Mouse (Mus musculus) liver, postnatal 0 days (tissue): ENCODE measurements around the gene Qrich2. TPM values are rescaled to one million over a fixed set of nuclear protein-coding genes. Genes with fewer than 3 reads are reported as not detected.

Experiments
- ATAC-seq: fragments of 200-750 bp; cut with Nextera tagmentation; 2 replicates; pipeline ENCODE4 v1.8.0; 2017; ENCODE audit warnings: mild to moderate bottlenecking, moderate library complexity
- DNase-seq: peaks from one replicate; pipeline ENCODE4 v3.0.0-alpha.2; 2016
- H3K27ac ChIP-seq: fragments of 300-500 bp; sonication (generic); 2 replicates; pipeline ENCODE4 v1.5.1; 2014; ENCODE audit warnings: antibody characterized with exemption, moderate library complexity, mild to moderate bottlenecking, low read depth
- H3K27me3 ChIP-seq: fragments of 300-500 bp; sonication (generic); 2 replicates; pipeline ENCODE4 v1.6.1; 2014; ENCODE audit warnings: low read length, control low read depth, mixed read lengths; ENCODE audit not compliant: insufficient read depth
- H3K36me3 ChIP-seq: fragments of 300-500 bp; sonication (generic); replicated peaks from 2 replicates; pipeline ENCODE4 v1.6.1; 2014; ENCODE audit warnings: mild to moderate bottlenecking, control low read depth, low read length, moderate library complexity, mixed read lengths; ENCODE audit not compliant: insufficient read depth
- H3K4me1 ChIP-seq: fragments of 300-500 bp; sonication (generic); 2 replicates; pipeline ENCODE4 v1.6.1; 2014; ENCODE audit warnings: antibody characterized with exemption, mild to moderate bottlenecking, control low read depth; ENCODE audit not compliant: insufficient read depth
- H3K4me2 ChIP-seq: fragments of 300-500 bp; sonication (generic); 2 replicates; pipeline ENCODE4 v1.6.1; 2014; ENCODE audit warnings: low read depth, mild to moderate bottlenecking, low read length, moderate library complexity, mixed read lengths
- H3K4me3 ChIP-seq: fragments of 300-500 bp; sonication (generic); 2 replicates; pipeline ENCODE4 v1.5.1; 2014; ENCODE audit warnings: low read depth, low read length
- H3K9ac ChIP-seq: fragments of 300-500 bp; sonication (generic); replicated peaks from 2 replicates; pipeline ENCODE4 v1.6.1; 2014; ENCODE audit warnings: mild to moderate bottlenecking, moderate library complexity
- H3K9me3 ChIP-seq: fragments of 300-500 bp; sonication (generic); 2 replicates; pipeline ENCODE4 v1.6.1; 2016; ENCODE audit warnings: mild to moderate bottlenecking, control low read depth, low read length, mixed read lengths
- CTCF ChIP-seq: sonication (generic); IDR thresholded peaks from 2 replicates; pipeline ENCODE4 v1.5.1; 2016; ENCODE audit warnings: antibody characterized with exemption, low read depth
- EP300 ChIP-seq: IDR thresholded peaks from 2 replicates; pipeline ENCODE4 v1.6.1; 2016; ENCODE audit warnings: antibody characterized with exemption, low read depth, mild to moderate bottlenecking
- WGBS: fragments of 180-500 bp; shearing (Covaris S2); extraction: QIAGEN DNeasy Blood & Tissue Kit; methylation state at CpG from one replicate; pipeline ENCODE4 v1.1.7; 2014; ENCODE audit not compliant: insufficient replicate concordance; 5-methylcytosine and 5-hydroxymethylcytosine counted together
- polyA plus RNA-seq: library from polyadenylated mRNA; unstranded; fragments of >200 nt; fragmentation: Nextera tagmentation; extraction: Ambion mirVana; gene quantifications from 2 replicates; pipeline ENCODE4 v1.2.1, GENCODE M21; 2015

The Qrich2 gene
- polyA plus RNA-seq, 1 experiment from 2014 or later: not detected

GRCm38 (mm10) chr11:116439269-116440240 lies 26.5 kb downstream of the Qrich2 start:
- ATAC-seq (no peak), DNase-seq (no peak)
- no peak for TF ChIP-seq EP300
- no peak for TF ChIP-seq CTCF
- Histone ChIP-seq H3K27ac (no peak overlapping the region), H3K4me3 (no peak overlapping the region), H3K27me3 (no peaks in the 10 kb centered on the region), H3K36me3 (peaks cover 37% of the 10 kb centered on the region), H3K4me2 (no peak overlapping the region), H3K9ac (no peak overlapping the region), H3K4me1 (peaks cover 27% of the 10 kb centered on the region), H3K9me3 (no peaks in the 10 kb centered on the region)
- WGBS: 71% methylated on average over 19 of the region's 19 CpGs

- Histone ChIP-seq H3K9ac (peak overlapping the region; percentile 44), H3K4me2 (peak overlapping the region; percentile 90), H3K4me3 (no peak overlapping the region), H3K9me3 (no peaks in the 10 kb centered on the region), H3K4me1 (peaks cover 31% of the 10 kb centered on the region), H3K27me3 (no peaks in the 10 kb centered on the region), H3K36me3 (peaks cover 37% of the 10 kb centered on the region), H3K27ac (peak overlapping the region; percentile 98)
- TF ChIP-seq EP300 (no peak), CTCF (no peak)
- no peak for ATAC-seq
- 85% methylated on average over 11 of the region's 11 CpGs for WGBS
- DNase-seq: no peak
These were observed 28.5 kb downstream of the Qrich2 start for GRCm38 (mm10) chr11:116437541-116437940.

- DNase-seq: peak; percentile 70
These were observed 29.2 kb downstream of the Qrich2 start for GRCm38 (mm10) chr11:116436725-116437331.

GRCm38 (mm10) chr11:116435992-116436724 lies 29.9 kb downstream of the Qrich2 start:
- WGBS: 20% methylated on average over 5 of the region's 5 CpGs
- Histone ChIP-seq H3K4me3 (peak overlapping the region; percentile 85), H3K4me2 (peak overlapping the region; percentile 90), H3K9ac (peak overlapping the region; percentile 44), H3K27ac (peak overlapping the region; percentile 98), H3K27me3 (no peaks in the 10 kb centered on the region), H3K36me3 (peaks cover 37% of the 10 kb centered on the region), H3K4me1 (peaks cover 35% of the 10 kb centered on the region), H3K9me3 (no peaks in the 10 kb centered on the region)
- TF ChIP-seq EP300: no peak
- no peak for TF ChIP-seq CTCF
- DNase-seq (no peak), ATAC-seq (no peak)

More at GRCm38 (mm10) chr11:116436725-116437331, 29.2 kb downstream of the Qrich2 start:
- Histone ChIP-seq H3K9me3 (no peaks in the 10 kb centered on the region), H3K9ac (peak overlapping the region; percentile 44), H3K27me3 (no peaks in the 10 kb centered on the region), H3K36me3 (peaks cover 37% of the 10 kb centered on the region), H3K27ac (peak overlapping the region; percentile 98), H3K4me1 (peaks cover 31% of the 10 kb centered on the region), H3K4me3 (peak overlapping the region; percentile 85), H3K4me2 (peak overlapping the region; percentile 90)
- no peak for ATAC-seq
- TF ChIP-seq CTCF (no peak), EP300 (no peak)
- 21% methylated on average over 4 of the region's 4 CpGs for WGBS

GRCm38 (mm10) chr11:116434967-116435752 lies 30.9 kb downstream of the Qrich2 start:
- Histone ChIP-seq H3K27me3 (no peaks in the 10 kb centered on the region), H3K9ac (peak overlapping the region; percentile 95), H3K4me3 (peak overlapping the region; percentile 85), H3K4me2 (peak overlapping the region; percentile 90), H3K4me1 (peaks cover 45% of the 10 kb centered on the region), H3K9me3 (no peaks in the 10 kb centered on the region), H3K27ac (peak overlapping the region; percentile 98), H3K36me3 (peaks cover 37% of the 10 kb centered on the region)
- no peak for ATAC-seq
- 42% methylated on average over 12 of the region's 12 CpGs for WGBS
- TF ChIP-seq EP300 (no peak), CTCF (no peak)
- DNase-seq: no peak
